Mouse (Mus musculus) adrenal gland (tissue): ENCODE results near the gene Ubtd1.
"Not testable (repeated sequence)": the region's sequence is repeated elsewhere in the genome, so short reads cannot be mapped to it uniquely, and the experiment has no call there.

Experiments used
- intact Hi-C: fragments of 180-260 bp; cut with DNase I; formaldehyde crosslinking; loops from one replicate; pipeline ENCODE4 v1.15.1; 2025

Gene Ubtd1

DNA sequence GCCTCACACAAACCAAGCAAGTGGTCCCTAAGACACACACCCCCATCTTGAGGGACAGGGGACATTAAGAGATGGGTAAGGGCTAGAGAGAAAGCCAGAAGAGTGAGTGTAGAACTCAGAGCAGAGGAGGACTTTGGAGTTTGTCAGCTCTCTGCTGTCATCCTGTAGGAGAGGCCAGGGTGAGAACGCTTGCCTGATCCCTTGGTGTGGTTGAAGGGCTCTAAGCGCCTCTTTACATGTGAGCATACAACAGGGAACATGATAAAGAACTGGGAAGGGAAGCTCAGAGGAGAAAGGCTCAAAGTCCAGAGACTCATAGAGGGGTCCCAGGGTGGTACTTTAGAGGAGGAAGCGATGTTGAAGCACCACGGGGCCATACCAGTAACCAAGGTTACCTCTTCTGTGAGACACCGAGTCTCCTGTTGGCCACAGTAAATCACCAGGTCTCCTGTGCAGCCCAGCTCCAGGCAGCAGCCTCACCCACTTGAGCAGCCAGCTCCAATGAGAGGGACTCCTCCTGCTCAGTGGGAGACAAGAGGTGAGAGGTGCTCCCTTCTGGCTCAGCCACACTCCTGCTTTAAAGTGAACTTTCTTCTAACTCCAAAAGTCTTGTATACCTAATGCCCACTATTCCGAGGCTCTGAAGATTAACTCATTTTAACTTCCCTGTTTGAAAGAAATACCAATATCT is 75.3 kb downstream of the Ubtd1 start:
- intact Hi-C loops = no loop called here

- intact Hi-C loops = no loop called here
Observed at GRCm38 (mm10) chr19:42058426-42058825, 76.9 kb downstream of the Ubtd1 start.

DNA sequence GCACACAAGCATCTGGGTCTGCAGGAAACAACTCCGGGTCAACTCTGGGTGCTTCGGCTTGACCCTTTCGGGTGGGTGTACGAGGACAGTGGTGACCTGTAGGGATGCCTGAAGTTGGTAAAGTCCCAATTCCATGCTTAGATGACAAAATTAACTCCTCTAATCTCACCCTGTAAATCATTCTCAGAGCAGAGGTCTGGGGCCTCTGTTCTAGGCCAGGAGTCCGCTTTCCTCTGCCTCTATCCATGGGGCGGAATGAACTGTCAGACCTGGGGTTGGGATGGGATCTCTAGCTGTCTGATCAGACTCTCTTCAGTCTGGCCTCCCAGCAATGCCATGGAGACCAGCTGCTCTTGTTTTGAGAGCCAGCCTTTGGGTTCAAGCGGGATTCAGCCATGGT is 79.9 kb downstream of the Ubtd1 start:
- intact Hi-C loops = no loop called here

DNA sequence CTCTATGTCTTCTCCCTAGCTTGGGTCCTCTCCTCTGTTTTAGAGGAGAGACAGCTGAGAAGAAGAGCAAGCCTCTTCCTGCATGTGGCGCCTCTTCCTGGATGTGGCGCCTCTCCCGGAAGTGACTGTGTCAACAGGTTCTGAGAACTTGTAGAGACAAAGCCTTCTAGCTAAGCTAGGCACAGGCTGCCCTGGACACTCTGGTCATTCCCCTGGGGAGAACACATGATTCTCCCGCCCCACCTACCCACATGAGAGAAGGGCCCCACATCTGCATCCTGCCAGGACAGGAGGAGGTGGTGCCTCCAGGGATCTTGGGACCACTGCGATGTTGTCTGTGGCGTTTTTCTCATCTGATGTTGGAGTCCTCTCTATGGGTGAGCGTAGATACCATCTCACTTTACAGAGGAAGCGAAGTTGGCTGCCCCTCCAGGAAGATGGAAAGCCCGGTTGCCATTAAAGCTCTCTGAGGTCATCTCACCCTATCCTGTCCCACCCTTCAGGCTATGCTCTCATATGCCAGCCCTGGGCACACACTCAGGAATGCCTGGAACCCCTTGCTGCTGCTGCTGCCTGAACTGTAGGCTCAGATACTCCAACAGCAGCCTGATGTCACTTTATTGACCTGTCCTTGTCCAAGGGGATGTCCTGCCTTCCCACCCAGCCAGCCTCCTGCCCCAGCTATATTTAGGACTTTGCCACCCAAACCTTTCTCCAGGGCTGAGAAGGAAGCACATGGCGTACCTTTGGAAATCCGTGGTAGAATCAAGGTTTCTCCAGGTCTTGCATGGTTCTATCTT is 87.1 kb downstream of the Ubtd1 start:
- intact Hi-C loops = no loop called here

- intact Hi-C loops = no loop called here
Observed at GRCm38 (mm10) chr19:42069241-42069525, 87.6 kb downstream of the Ubtd1 start.

- intact Hi-C loops = loop anchor here (5.0 kb wide), 1 partner anchor 34 kb away; the partner anchor contains the start of gene Ankrd2
Observed at GRCm38 (mm10) chr19:42071221-42071620, 89.7 kb downstream of the Ubtd1 start.

DNA sequence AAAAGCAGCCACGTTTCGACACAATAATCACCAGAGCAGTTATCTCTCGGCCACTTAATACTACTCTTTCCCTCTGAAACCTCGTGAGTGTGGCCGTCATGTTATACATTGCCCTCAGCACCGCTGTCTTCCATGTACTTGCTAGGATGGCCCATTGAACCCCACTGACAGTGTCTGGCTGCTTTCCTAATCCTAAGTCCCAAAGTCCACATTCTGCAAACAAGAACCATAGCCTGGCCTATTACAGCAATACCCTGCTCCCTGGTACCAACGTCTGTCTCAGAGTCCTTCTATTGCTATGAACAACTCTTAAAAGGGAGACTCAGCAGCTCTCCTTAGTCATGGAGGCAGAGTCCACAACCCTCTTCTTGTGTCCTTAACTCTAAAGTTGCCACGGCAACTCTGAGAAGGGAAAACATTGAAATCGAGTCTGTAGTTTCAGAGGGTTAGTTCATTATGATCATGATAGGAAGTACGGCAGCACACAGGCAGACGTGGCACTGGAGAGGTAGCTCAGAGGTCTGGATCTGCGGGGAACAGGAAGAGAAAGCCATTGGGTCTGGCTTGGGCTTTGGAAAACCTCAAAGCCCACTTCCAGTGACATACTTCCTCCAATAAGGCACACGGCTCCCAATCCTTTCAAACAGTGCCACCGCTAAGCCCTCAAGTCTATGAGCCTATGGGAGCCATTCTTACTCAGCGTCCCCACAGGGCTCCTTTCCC is 90.5 kb downstream of the Ubtd1 start:
- intact Hi-C loops = loop anchor here (5.0 kb wide), 1 partner anchor 35 kb away; the partner anchor contains the start of gene Ankrd2

DNA sequence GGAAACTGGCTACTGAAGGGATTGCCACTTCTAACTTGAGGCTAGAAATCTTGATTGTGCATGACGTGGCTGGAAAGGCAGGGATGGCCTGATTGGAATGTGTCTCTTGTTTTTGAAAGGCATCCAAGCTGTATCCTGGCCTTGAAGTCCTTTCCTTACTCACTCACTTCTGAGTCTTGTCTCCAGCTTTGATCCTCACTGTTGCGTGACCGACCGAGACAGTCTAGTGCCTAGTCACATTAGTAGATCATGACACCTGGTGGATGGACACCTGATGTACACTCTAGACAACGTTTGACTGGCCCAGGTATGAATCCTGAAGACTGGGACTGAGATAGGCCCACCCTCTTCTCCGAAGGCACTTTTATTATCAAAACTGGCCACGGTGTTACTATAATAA is 91.2 kb downstream of the Ubtd1 start:
- intact Hi-C loops = loop anchor here (5.0 kb wide), 1 partner anchor 36 kb away; the partner anchor contains the start of gene Ankrd2

DNA sequence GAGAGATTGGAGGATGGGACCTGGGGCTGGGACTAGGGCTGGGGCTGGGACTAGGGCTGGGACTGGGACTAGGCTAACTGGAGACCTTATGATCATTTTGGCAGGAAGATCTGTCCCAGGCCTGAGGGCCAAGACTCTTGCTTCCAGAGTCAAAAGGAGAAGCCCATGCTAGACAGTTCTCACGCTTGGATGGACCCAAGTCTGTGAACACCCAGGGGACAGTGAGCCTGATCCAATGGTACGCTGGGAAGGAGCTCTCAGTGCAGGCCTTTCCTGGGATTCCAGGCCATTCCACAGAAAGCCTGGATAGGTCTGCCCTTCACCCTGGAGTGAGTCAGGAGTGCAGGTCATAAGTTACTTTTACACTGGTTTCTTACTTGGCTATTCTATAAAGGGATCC is 93.5 kb downstream of the Ubtd1 start:
- intact Hi-C loops = no loop called here

DNA sequence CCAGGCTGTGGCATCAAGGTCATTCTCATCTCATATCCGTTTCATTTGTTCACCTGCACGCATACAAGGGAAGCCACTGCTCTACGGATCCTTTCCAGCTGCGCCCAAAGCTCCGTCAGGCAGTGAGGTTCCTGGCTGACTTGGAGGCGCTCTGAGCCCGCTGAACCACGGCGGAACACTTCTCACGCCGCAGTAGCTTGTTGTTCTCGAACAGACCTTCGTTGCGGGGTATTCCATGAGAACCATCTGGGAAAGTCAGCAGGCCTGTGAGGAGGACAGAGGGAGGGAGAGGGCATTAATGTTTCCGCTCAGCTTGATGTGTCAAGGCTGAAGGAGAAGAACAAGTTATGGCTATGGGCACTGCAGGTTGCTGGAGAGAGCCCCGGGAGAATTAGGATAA is 94.4 kb downstream of the Ubtd1 start:
- intact Hi-C loops = no loop called here

- intact Hi-C loops = no loop called here
Observed at GRCm38 (mm10) chr19:42078566-42078965, 97.0 kb downstream of the Ubtd1 start.

- intact Hi-C loops = no loop called here
Observed at GRCm38 (mm10) chr19:42079006-42079405, 97.4 kb downstream of the Ubtd1 start.

GRCm38 (mm10) chr19:42079950-42080349 is 98.4 kb downstream of the Ubtd1 start:
- intact Hi-C loops = no loop called here

DNA sequence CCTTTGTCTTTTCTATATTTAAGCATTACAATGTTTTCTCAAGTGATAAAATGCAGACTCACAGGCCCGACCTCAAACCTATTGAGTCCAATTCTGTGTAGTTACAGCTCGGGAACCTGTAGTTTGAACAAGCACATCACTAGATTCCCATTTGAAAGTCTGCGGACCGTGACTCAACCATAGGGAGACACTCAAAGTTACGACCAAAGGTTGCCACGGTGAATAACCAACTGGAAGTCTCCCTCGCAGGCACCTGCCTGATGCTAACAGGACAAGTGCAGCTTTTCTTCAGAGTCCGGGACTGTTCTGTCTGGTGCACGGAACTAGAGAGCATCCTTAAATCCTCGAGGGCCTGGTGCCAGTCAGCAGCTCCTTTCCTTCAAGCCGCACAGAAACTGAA is 98.9 kb downstream of the Ubtd1 start:
- intact Hi-C loops = no loop called here

DNA sequence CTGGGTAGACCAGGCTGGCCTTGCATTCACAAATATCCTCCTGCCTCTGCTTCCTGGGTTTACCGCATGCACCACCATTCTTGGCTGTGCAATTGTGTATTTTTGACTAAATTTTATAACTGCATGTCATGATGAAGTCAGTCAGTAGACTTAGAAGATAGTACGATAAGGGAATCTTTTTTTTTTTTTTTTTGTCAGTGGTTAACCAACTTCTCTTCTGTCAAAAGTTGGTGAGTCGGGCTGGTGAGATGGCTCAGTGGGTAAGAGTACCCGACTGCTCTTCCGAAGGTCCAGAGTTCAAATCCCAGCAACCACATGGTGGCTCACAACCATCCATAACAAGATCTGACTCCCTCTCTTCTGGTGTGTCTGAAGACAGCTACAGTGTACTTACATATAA is 100.0 kb downstream of the Ubtd1 start:
- intact Hi-C loops = not testable (repeated sequence)
